Mouse (Mus musculus): ENCODE results near the gene Aplnr.

Aplnr gene

DNA sequence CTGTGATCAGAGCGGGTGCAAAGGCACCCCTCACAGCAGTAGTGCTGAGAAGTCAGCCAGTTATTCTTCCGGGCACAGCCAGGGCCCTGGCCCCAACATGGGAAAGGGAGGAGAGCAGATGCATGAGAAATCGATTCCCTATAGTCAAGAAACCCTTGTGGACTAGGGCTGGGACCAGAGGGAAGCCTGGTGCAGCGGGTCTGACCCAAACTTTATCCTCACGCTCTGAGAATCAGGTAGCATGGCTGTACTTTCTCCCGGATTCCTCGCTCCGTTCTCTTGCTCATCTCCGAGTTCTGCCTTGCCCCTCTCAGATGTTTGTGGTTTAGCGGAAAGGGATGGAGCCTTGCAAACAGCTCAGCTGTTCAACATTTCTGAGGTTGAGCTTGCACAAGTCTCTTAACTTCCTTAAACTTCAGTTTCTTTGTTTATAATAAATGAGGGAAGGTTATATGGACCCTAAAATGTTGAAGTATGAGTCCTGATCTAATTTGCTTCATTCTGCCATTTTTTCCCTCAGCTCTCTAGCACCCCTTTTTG, 1.6 kb downstream of the Aplnr start:
- no peak for DNase-seq (ENCODE audit: low read depth, low spot score)

DNA sequence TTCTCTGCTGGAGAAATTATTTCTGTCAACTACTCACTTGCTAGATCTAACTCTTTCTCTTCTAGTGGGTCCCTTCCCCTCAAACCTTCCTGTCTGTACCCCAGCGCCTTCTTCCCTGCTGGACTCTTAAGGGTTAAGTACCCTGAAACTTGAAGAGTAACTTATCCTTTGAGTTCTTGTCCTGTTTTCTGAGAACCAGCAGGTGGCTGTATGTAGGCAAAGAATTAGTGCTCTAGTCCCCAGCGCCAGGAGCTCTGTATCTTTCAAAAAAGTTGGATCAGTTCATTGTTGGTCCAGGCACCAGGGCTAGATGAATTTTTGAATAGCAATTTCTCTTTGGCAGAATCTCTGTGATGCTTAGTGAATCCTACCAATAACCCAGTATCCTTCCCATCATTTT, 2.1 kb downstream of the Aplnr start:
- no peak for DNase-seq (ENCODE audit: low read depth, low spot score)

DNA sequence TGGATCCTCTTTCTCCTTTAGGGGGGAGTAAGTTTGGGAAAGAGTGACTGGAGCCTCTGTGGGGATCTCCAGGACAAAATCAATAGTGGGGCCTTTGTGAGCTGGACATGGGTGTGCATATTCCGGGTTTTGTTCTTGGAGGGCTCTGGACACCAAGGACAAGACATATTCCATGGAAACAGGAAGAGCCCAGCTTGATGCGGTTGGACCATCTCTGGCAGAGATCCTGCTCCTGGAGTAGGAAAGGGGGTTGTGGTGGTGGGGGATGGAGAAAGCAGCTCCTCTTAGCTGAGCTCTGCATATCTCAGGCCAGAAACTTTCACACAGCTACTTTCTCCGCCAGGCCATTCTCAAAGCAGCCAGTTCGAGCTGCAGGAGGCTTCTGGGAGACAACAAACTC, 3.4 kb downstream of the Aplnr start:
- no peak for DNase-seq (ENCODE audit: low read depth, low spot score)

DNA sequence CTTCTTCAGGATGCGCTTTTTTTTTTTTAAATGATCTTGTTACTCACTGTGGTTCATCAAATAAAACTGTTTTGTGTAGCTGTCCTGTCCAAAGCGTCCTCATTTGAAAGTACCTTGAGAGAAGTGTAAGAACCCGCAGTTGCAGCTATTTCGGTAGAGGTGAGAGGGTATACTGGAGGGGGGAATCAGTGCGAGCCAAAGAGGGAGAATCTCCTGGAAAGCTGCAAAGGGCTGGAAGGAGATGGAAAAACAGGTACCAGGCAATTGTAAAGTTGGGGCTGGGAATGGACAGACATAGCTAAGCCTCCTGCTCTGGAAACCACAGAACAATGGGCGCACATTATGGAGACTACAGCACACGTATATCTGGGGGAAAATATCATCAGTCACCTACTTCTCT, 3.8 kb downstream of the Aplnr start:
- no peak for DNase-seq (ENCODE audit: low read depth, low spot score)

DNA sequence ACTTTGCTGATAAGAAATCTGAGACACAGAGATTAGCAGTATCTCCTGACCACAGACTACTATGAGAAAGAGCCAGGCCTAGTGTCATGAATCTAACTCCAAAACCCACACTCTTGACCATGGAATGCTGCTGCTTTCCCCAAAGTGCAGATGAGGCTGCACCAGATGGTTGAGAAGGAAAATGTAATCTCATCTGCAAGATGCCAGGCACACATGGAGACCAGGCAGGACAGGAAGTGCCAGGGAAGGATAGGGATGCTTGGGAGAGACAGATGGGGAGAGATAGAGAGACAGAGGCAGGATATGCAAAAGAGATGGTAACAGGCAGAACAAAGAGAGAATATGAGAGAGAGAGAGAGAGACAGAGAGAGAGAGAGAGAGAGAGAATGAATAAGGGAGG, 4.8 kb downstream of the Aplnr start:
- DNase-seq (ENCODE audit: low read depth, low spot score) = no peak

DNA sequence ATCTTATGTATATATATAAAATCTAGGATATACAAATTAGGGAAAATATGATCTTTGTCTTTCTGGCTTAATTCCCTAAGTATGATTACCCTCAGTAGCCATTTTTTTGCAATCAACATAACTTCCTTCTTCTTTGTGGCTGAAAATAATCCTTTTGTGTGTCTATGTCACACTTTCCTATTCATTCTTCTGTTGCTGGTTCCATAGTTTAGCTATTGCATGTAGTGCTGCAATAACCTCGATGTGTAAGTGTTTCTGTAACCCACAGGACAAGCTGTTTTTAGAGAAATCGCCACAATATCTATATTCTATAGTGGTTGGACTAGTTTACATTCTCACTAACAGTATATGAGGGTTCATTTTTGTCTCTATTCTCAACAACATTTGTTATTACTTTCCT, 8.9 kb downstream of the Aplnr start:
- no peak for DNase-seq (ENCODE audit: low read depth, low spot score)

DNA sequence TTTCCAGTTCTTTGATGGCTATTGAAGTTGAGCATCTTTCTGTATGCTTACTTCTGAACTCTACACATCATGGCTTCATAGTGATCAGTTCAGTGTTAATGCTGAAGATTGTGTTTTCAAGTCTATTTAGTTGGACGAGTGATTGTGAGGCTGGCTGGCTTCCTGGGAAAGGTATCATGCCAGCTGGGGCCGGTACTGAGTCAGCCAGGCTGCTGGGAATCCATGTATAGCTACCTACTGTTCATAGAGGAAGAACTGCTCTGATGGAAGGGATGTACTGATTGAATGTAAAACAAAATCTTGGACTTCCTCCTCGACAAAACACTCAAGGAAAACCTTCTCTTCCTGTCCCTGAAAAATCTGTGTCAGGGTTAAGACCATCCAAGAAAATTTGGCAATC, 9.3 kb downstream of the Aplnr start:
- no peak for DNase-seq (ENCODE audit: low read depth, low spot score)

DNA sequence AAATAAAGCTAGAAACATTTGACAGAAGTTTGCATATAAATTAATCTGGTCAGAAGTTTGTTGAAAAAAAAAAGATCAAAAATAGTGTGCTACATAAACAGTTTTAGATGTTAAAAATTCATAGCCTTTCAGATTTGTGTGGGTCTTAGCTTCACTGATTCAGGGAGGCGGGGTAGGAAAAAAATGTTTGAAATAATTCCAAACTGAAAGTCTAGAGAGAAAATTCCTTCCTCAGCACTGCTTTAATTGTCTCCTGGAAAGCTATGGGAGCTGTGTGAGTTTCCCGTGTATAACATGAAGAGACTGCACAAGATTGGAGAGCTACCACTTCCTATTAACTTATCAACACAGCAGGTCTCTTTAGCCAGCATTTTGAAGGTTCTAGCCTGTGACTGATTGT, 11.5 kb downstream of the Aplnr start:
- DNase-seq (ENCODE audit: low read depth, low spot score) = no peak

DNA sequence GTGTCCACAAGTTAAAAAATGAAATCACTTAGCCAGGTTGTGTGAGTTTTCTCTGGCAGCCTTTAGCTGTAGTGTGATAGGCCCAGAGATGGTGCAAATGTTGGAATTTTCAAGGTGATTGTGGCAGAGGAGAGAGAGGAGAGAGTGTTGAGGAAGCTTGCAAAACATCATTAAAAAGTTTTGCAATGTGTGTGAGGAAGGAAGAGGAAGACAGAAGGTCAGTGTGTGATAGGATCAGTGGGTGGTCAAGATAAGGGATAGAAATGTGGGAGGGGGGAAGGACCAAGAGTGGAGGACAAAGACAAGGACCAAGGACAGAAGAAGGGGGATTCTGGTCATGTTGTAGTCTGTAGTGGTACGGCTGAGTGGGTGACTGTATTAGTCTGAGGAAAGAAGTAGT, 14.3 kb downstream of the Aplnr start:
- DNase-seq (ENCODE audit: low read depth, low spot score) = no peak

DNA sequence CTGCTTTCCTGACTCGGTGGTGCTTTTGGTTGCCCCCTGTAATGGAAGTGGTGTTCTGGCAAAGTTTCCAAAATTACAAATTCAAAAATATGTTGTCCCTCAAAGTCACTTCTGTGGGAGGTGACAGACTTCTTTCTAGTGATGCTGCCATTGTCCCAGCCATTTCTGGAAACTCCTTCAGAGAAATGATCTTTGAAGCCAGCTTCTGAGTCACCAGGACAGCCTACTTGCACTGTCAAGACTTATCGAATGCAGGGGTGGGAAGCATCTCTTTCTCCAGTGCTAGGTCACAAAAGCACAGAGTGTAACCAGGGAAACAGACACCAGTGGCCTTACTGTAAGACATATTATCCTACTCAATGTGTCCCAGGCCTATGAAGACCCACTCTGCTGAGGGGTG, 15.2 kb downstream of the Aplnr start:
- no peak for DNase-seq (ENCODE audit: low read depth, low spot score)

DNA sequence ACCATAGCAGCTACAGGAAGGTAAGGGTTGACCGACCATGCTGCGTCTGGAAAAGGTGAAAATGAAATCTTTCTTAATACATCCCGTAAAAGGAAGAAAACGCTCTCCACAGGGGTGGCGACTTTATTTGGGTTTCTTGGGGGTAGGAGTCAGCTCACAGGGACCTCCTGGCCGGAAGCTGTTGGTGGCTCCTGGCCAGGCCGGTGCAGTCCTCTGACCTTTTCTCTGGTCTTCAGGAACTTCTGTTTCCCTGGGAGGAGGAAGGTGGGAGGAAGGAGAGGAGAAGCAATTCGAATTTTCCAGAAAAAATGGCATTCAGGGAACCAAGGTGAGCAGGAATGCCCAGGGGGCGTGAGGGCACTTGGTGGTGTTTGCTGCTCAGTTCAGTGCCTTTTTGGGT, 19.3 kb downstream of the Aplnr start:
- no peak for DNase-seq (ENCODE audit: low read depth, low spot score)

DNA sequence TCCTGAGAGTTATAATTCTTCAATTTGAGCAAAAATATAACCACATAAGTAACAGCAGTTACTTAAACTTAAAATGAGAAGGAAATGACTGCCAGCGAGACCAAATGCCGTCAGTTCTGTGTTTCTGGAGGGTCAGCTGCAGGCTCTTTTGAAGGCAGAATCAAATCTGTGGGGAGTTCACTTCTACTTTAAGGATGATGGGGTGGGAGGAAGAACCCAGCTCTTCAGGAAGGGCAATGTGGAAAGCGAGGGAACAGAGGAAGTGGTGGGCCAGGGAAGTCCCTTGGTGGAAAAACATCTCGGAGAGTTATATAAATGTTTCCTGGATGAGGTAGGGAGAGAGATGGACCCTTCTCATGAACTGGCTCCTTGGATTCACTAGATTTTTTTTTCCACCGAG, 20.1 kb downstream of the Aplnr start:
- no peak for DNase-seq (ENCODE audit: low read depth, low spot score)

DNA sequence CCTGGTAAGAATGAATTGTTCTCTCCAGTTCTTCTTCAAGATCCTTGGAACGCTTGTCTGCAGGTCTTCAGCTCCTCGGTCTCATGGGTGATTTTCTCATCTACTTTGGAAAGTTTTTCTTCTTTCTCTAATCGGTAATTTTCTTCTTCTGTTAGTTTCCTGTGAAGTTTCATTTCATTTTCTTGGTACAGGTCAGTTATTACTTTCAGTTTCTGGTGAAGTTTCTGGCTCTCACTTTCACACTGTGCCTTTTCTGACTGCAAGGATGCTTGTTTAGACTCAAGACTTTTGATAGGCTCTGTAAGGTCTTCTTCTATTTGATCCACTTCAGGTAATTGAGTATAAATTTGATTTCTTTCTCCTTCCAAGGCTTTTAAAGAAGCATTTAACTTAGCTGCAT, 21.4 kb downstream of the Aplnr start:
- peak; percentile 19 for DNase-seq (ENCODE audit: low read depth, low spot score)

DNA sequence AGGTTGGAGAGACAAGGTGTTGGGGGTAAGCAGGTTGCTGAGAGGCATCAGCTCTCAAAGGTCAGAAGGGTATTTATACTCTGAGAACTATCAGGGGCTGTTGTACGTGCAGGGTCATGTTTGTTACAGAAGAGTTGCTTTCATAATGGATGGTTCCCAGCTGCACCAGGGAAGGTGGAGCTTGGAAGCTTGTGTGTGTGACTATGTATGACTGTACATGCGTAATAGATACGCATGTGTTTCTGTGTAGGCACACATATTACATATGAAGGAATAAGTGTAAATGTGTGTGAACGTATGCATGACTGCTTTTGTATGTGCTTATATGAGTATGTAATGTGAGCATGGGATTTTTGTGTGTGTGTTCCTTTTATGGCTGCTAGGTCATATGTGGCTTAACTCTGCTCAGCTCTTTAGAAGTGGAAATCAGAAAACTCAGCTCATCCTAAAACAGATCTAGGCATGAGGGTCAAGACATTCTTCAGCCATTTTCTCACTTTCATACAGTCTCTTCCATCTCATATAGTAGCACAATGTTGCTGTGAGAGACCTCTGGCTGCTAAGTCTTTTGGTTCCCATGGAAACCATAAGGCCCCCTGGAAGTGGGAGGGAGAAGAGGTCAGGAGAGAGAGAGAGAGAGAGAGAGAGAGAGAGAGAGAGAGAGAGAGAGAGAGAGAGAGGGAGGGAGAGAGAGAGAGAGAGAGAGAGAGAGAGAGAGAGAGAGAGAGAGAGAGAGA, 25.0 kb downstream of the Aplnr start:
- no peak for DNase-seq (ENCODE audit: low read depth, low spot score)

DNA sequence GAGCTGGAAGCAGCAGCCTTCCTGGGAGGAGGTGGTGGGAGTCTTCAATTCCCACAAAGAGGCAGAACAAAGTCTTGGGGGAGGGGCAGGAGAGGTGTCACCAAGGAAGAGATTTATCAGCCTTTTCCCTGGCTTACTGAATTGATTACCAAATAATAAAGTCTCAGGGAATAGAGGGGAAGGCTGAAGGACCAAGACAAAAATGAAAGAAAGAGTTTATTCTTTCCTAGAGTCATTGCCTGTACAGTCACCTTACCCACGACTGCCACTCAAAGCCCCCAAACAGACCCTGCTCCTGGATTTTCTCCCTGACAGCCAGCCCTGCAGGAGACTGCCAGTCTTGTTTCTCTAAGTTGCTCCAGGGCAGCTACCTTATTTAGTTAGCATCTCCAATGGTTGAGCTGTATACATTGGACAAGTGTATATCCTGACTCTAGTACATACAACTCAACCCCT, 25.6 kb downstream of the Aplnr start:
- DNase-seq (ENCODE audit: low read depth, low spot score) = no peak

DNA sequence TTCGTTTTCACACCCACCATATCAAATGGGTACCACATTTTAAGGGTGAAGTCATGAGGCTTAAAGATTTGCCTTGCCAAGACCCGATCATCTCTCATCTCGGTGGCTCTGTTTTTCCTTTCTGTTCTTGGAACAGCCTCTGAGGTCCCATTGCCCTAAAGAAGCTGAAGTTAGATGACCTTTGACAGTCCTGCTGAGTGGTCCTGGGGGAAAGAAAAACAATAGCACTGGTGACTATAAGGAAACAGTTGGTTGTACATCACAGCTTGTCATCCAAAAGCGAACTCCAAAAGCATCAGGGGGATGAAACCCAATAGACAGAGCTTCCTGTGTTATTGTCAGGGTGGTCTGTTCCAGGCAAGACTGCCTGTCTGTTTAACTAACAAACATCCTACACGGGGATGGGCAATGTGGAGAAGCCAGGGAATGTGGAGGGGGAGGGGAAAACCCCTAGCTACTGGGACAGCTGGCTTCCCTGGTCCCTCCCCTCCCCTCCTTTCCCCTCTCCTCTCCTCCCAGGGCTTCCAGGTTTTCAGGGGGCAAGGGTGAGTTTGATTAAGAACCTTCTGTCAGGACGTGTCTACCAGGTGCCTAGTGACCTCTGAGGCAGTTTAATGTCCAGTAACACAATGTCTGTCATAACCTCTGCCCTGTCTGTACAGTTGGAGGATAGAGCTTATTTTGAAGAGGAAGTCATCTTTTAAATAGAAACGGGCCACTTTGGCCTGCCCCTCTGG, 27.5 kb downstream of the Aplnr start:
- DNase-seq (ENCODE audit: low read depth, low spot score) = no peak

DNA sequence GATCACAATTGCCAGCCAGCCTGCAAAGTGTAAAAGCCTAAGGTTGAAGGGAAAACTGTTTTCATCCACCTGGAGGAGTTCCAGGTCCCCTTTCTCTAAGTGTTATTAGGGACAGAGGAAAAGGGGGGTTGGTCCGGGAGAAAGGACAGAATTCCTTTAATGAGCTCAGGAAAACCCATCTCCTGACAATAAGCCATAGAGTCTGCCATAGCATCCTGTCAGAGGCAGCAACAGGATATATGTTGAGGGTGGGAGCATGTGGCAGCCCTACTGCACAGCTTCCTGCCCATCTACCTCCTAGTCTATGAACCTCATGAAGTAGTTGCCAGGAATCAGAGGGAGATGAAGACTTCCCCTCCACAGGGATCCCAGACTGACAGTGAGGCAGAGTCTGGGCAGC, 31.6 kb downstream of the Aplnr start:
- DNase-seq (ENCODE audit: low read depth, low spot score) = no peak

DNA sequence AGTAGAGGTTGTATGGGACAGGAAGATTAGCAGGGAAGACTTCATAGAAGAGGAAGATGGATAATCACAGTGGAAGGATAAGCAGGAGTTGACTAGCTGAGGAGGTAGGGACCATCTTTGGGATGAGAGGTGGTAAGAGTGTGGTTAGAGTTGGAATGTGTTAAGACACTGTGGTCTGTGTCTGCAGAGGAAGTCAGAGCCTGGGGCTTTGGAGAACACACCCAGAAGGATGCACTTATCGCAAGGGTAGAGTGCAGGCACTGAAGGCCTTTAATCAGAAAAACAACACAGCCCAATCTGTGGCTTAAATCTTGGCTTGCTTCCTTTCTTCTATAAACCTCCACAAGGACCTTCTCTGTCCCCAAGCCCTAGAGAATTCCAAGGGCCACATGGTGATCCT, 32.3 kb downstream of the Aplnr start:
- DNase-seq (ENCODE audit: low read depth, low spot score) = no peak

DNA sequence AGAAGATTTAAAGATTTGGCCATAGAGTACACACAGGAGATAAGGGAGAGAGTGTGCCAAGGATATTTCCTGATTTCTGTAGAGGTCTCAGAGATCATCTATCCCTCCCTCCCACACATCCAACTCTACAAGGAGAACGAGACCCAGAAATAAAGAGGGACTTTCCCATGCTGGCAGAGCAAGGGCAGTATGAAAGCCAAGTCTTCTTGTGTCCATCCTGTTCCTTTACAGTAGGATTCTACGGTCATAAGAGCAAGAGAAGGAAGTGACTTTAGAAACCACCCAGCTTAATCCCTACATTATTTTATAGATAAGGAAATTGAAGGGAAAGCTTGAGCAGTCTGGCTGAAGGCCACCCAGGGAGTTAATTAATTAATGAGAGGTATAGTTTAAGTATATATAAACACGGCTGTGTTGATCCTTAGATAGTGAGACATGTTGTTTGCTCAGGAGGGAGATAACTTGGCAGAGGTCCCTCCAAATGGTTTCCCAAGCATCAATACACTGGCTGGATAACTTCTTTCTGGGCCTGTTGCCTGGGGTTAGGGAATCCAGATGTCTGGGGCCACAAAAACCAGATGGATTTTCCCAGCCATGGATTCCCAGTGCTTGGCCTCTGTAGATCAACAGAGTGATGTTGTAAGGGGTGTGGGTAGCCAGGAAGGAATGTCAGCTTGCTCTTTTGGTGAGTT, 36.2 kb downstream of the Aplnr start:
- DNase-seq (ENCODE audit: low read depth, low spot score) = no peak

DNA sequence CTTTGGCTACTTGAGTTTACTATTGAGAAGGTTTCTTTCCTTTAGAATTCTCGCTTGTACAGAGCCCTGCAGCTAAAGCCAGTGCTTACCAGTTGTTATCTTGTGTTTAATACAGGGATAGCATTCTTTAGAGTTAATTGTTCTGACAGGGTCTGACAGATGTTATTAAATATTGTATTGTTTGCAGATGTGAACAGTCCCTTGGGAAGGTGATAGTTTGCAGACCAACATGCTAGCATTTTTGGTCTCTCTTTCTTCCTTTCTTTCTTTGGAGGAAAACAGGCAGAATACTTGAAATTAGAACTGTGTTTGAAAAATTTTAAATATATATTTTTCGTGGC, 36.7 kb downstream of the Aplnr start:
- no peak for DNase-seq (ENCODE audit: low read depth, low spot score)

DNA sequence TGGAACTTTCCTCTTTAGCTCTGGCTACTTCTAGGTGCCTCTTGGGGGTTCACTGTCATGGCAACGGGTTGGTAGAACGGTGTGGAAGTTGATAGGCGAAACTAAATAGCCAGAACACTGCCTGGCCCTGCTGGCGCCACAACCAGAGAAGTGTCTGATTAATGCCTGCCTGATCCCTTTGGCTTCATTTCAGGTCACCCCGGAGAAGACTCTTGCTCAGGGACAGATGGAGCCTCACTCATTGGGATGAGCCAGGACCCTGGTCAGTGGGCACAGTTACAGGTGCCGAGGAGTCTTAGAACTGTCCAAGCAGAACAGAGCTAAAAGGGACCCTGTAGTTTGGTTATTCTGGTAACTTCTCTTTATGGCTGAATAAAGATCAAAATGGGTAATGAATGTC, 37.5 kb downstream of the Aplnr start:
- DNase-seq (ENCODE audit: low read depth, low spot score) = no peak

DNA sequence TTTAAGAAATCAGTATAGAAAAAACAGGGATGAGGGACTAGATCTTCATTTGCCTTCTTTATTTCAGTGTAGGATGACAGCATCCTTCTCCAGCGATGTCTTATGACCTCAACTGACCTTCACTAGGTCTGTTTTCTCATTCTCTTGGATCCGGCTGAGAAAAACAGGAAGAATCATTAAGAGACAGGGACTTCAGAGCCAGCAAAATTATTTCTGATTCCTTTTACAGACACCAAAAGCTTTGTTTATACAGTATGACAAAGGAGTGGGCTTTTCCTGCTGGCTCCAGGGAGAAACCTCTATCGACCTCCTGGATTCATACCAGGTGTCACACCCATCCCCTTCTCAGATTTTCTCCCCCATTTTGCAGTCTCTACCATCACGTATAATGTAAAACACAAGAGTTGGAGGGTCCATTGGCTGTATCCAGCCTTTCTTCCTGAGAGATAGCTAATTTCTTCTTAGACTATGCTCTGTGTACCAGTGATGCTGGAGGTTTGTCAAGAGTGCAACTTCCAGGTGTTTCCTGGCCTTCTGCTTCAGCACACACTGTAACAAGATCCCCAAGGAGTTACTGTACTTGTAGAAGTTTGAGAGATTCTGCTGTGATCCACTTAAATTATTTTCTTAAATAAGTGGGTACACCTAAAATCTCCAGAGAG, 42.2 kb downstream of the Aplnr start:
- DNase-seq (ENCODE audit: low read depth, low spot score) = no peak
